Mouse (Mus musculus) kidney, postnatal 4 days (tissue): ENCODE measurements at regions not wholly inside any gene's neighbourhood (a gene's known extent, or its start where the extent isn't known, plus 50 kb on each side); places are given as distances from the start of the nearest gene placed in this dataset.

ENCODE experiments used
- DNase-seq, 2 experiments: peaks; one replicate each; pipeline ENCODE4 v3.0.0; 2021; ENCODE audit warnings: mixed read lengths in 2 of 2

- DNase-seq, result no peak
These were observed 120.3 kb downstream of the Gsdmc2 start for GRCm38 (mm10) chr15:63724543-63725186.

GRCm38 (mm10) chr15:63722991-63723390, 122.0 kb downstream of the Gsdmc2 start:
- DNase-seq, result peak in 1 of 2 experiments; percentile 27

GRCm38 (mm10) chr15:63721669-63722357, 123.2 kb downstream of the Gsdmc2 start:
- DNase-seq, result peak; percentile 53 to 61

- DNase-seq, result no peak
These were observed 127.2 kb downstream of the Gsdmc2 start for GRCm38 (mm10) chr15:63717812-63718211.

GRCm38 (mm10) chr15:63713697-63714096, 131.3 kb downstream of the Gsdmc2 start:
- no peak for DNase-seq

- no peak for DNase-seq
These were observed 134.6 kb downstream of the Gsdmc2 start for GRCm38 (mm10) chr15:63710381-63710780.

GRCm38 (mm10) chr15:63709270-63709933, 135.6 kb downstream of the Gsdmc2 start:
- DNase-seq, result no peak

GRCm38 (mm10) chr15:63704636-63705035, 140.3 kb downstream of the Gsdmc2 start:
- no peak for DNase-seq

GRCm38 (mm10) chr15:63697831-63698230, 147.1 kb downstream of the Gsdmc2 start:
- DNase-seq, result no peak

GRCm38 (mm10) chr15:63694150-63694549, 150.8 kb downstream of the Gsdmc2 start:
- DNase-seq, result no peak

- no peak for DNase-seq
These were observed 151.4 kb downstream of the Gsdmc2 start for GRCm38 (mm10) chr15:63693561-63693960.

GRCm38 (mm10) chr15:63692491-63693295, 152.3 kb downstream of the Gsdmc2 start:
- no peak for DNase-seq

GRCm38 (mm10) chr15:63689788-63690575, 155.0 kb downstream of the Gsdmc2 start:
- DNase-seq, result no peak

GRCm38 (mm10) chr15:63687852-63688251, 157.1 kb downstream of the Gsdmc2 start:
- DNase-seq, result no peak

- DNase-seq, result no peak
These were observed 157.9 kb downstream of the Gsdmc2 start for GRCm38 (mm10) chr15:63686954-63687562.

GRCm38 (mm10) chr15:63679984-63680925, 164.7 kb downstream of the Gsdmc2 start:
- no peak for DNase-seq

- no peak for DNase-seq
These were observed 166.1 kb downstream of the Gsdmc2 start for GRCm38 (mm10) chr15:63678921-63679320.

GRCm38 (mm10) chr15:63675491-63676036, 169.4 kb downstream of the Gsdmc2 start:
- DNase-seq, result no peak

- DNase-seq, result no peak
These were observed 170.6 kb downstream of the Gsdmc2 start for GRCm38 (mm10) chr15:63674404-63674803.

- no peak for DNase-seq
These were observed 173.9 kb downstream of the Gsdmc2 start for GRCm38 (mm10) chr15:63671081-63671480.
